In genomic region chr13:29627438-29628124, GRCm38 (mm10) we compare ENCODE assay signal across 9 mouse cellular contexts.
DNase-seq lines count a peak whose midpoint lies in the region; ATAC-seq and TF ChIP-seq lines count a peak whose summit lies in the region.
"Had no signal": no experiment of that assay in that cellular context is flagged by ENCODE, and none has a peak within 500 bp of the region (broad histone marks: within the 10 kb centered on the region; RNA-seq: fewer than 3 reads in every experiment).

No protein-coding gene starts in this region.

- H3K9ac ChIP-seq in kidney, embryonic 15.5 days = no peak overlapping the region
- H3K9ac ChIP-seq in heart, embryonic 12.5 days = no peak overlapping the region
- no peak overlapping the region for H3K9ac ChIP-seq in lung, embryonic 16.5 days (ENCODE audit: low read length)

- no peak overlapping the region for H3K4me3 ChIP-seq in kidney, embryonic 15.5 days (replicated peaks)
- H3K4me3 ChIP-seq in heart, embryonic 12.5 days = no peak overlapping the region
- no peak overlapping the region for H3K4me3 ChIP-seq in lung, embryonic 16.5 days (ENCODE audit: low read length)
- H3K4me3 ChIP-seq in thymus, adult 2 months (ENCODE audit: control insufficient read depth, insufficient read depth, low read length) = no peak overlapping the region
- H3K4me3 ChIP-seq: erythroblast, embryonic 14.5 days had no signal

- H3K4me1 ChIP-seq in kidney, embryonic 15.5 days = peaks cover 8% of the 10 kb centered on the region; the same call in 1 of the 2 replicates
- peaks cover 47% of the 10 kb centered on the region for H3K4me1 ChIP-seq in heart, embryonic 12.5 days (replicated peaks)
- no peaks in the 10 kb centered on the region for H3K4me1 ChIP-seq in lung, embryonic 16.5 days (replicated peaks; ENCODE audit: control insufficient read depth, insufficient read depth, low read length)
- no peaks in the 10 kb centered on the region; the same call in 1 of the 2 replicates for H3K4me1 ChIP-seq in thymus, adult 2 months (replicated peaks; ENCODE audit: control insufficient read depth, insufficient read depth, low read length)

- H3K4me2 ChIP-seq in kidney, embryonic 15.5 days = no peak overlapping the region
- no peak overlapping the region for H3K4me2 ChIP-seq in heart, embryonic 12.5 days
- no peak overlapping the region for H3K4me2 ChIP-seq in lung, embryonic 16.5 days (ENCODE audit: low read depth, low read length)

- no peaks in the 10 kb centered on the region for H3K27me3 ChIP-seq in kidney, embryonic 15.5 days
- no peaks in the 10 kb centered on the region for H3K27me3 ChIP-seq in heart, embryonic 12.5 days (replicated peaks)
- H3K27me3 ChIP-seq in lung, embryonic 16.5 days (ENCODE audit: control insufficient read depth, insufficient read depth, low read depth, low read length) = no peaks in the 10 kb centered on the region
- H3K27me3 ChIP-seq in thymus, adult 2 months (ENCODE audit: control insufficient read depth, insufficient read depth, low read length) = no peaks in the 10 kb centered on the region

- H3K36me3 ChIP-seq in kidney, embryonic 15.5 days = no peaks in the 10 kb centered on the region
- no peaks in the 10 kb centered on the region for H3K36me3 ChIP-seq in heart, embryonic 12.5 days
- H3K36me3 ChIP-seq in lung, embryonic 16.5 days (ENCODE audit: control insufficient read depth, insufficient read depth, low read length) = no peaks in the 10 kb centered on the region
- H3K36me3 ChIP-seq in thymus, adult 2 months (ENCODE audit: control insufficient read depth, insufficient read depth, low read length) = no peaks in the 10 kb centered on the region

- ATAC-seq in kidney, embryonic 15.5 days (replicated peaks; ENCODE audit: low FRiP score) = no peak
- peak; percentile 83 for ATAC-seq in heart, embryonic 12.5 days (ENCODE audit: insufficient number of reproducible peaks, low FRiP score)
- 0 out of 2 replicates have a peak, but pooled peaks have one; percentile 34 for ATAC-seq in lung, embryonic 16.5 days (ENCODE audit: low read depth)

- TF ChIP-seq CTCF in thymus, adult 2 months (IDR thresholded peaks at IDR 0.05; ENCODE audit: borderline replicate concordance, control insufficient read depth, extremely low read depth, insufficient read depth, low read length, poor library complexity) = no peak

- no peaks in the 10 kb centered on the region for H3K9me3 ChIP-seq in kidney, embryonic 15.5 days (replicated peaks)
- no peaks in the 10 kb centered on the region for H3K9me3 ChIP-seq in heart, embryonic 12.5 days (replicated peaks)
- H3K9me3 ChIP-seq in lung, embryonic 16.5 days (ENCODE audit: control insufficient read depth, low read length) = no peaks in the 10 kb centered on the region

- WGBS in kidney, embryonic 15.5 days = 88% methylated on average over 7 of the region's 7 CpGs
- 46% methylated on average over 7 of the region's 7 CpGs for WGBS in heart, embryonic 12.5 days
- 75% methylated on average over 7 of the region's 7 CpGs for WGBS in lung, embryonic 16.5 days
- WGBS in thymus, adult 2 months = 93% methylated on average over 7 of the region's 7 CpGs

- no peak for TF ChIP-seq POLR2A in thymus, adult 2 months (IDR thresholded peaks at IDR 0.05; ENCODE audit: control insufficient read depth, extremely low read depth, insufficient read depth, low read length, poor library complexity)

- peak; percentile 58 for DNase-seq in kidney, adult 11 months
- DNase-seq in adrenal gland, postnatal 14 days = peak; percentile 76
- no peak for DNase-seq in embryo, embryonic 11 days
- DNase-seq in thymus, adult 2 months = no peak
- DNase-seq in frontal cortex, postnatal 36 days (ENCODE audit: low spot score in 2 of 2) = no peak

- H3K27ac ChIP-seq in kidney, embryonic 15.5 days = no peak overlapping the region
- peak overlapping the region; percentile 83 for H3K27ac ChIP-seq in heart, embryonic 12.5 days (ENCODE audit: poor library complexity, severe bottlenecking)
- no peak overlapping the region for H3K27ac ChIP-seq in lung, embryonic 16.5 days (ENCODE audit: low read length)
- H3K27ac ChIP-seq in thymus, adult 2 months (ENCODE audit: control insufficient read depth, insufficient read depth, low read length) = no peak overlapping the region

Comparison
In these comparisons a context has a peak if more than half of its experiments do, and no peak if none do; other contexts are left out.
1. DNase-seq: peak in kidney, adult 11 months (single experiment) and adrenal gland, postnatal 14 days (single experiment); none in embryo, embryonic 11 days (single experiment), thymus, adult 2 months (single experiment) and frontal cortex, postnatal 36 days (0 of 2).